Mouse (Mus musculus): ENCODE measurements at regions not wholly inside any gene's neighbourhood (a gene's known extent, or its start where the extent isn't known, plus 50 kb on each side); places are given as distances from the start of the nearest gene placed in this dataset.
A peak's percentile ranks its signal among the peaks of the same experiment; 100 is the strongest.

- ATAC-seq (ENCODE audit: insufficient number of reproducible peaks, insufficient read depth, low FRiP score, low TSS enrichment, low read depth): no peak
- Histone ChIP-seq H3K9me3 (no peaks in the 10 kb centered on the region), H3K27ac (no peak overlapping the region), H3K36me3 (no peaks in the 10 kb centered on the region), H3K27me3 (peaks cover 4% of the 10 kb centered on the region; the same call in 1 of the 2 replicates), H3K9ac (replicated peaks) (no peak overlapping the region), H3K4me3 (replicated peaks) (no peak overlapping the region), H3K4me2 (no peak overlapping the region), H3K4me1 (replicated peaks) (peaks cover 19% of the 10 kb centered on the region)
- 89% methylated on average over 5 of the region's 5 CpGs for WGBS
Measured at GRCm38 (mm10) chr4:8965563-8965962, 726.7 kb upstream of the Car8 start.

- H3K4me3 ChIP-seq (replicated peaks): no peak overlapping the region
- 40% methylated on average over 9 of the region's 9 CpGs for WGBS
- ATAC-seq (ENCODE audit: insufficient number of reproducible peaks, insufficient read depth, low FRiP score, low TSS enrichment, low read depth): no peak
- H3K27ac ChIP-seq: no peak overlapping the region
- H3K9me3 ChIP-seq: no peaks in the 10 kb centered on the region
- peaks cover 17% of the 10 kb centered on the region for H3K4me1 ChIP-seq (replicated peaks)
- peaks cover 4% of the 10 kb centered on the region; the same call in 1 of the 2 replicates for H3K27me3 ChIP-seq
- H3K9ac ChIP-seq (replicated peaks): no peak overlapping the region
- no peak overlapping the region for H3K4me2 ChIP-seq
- no peaks in the 10 kb centered on the region for H3K36me3 ChIP-seq
Measured at GRCm38 (mm10) chr4:8962959-8963572, 724.2 kb upstream of the Car8 start.

GRCm38 (mm10) chr4:8961851-8962250, 723.0 kb upstream of the Car8 start:
- H3K27ac ChIP-seq: no peak overlapping the region
- no peak for ATAC-seq (ENCODE audit: insufficient number of reproducible peaks, insufficient read depth, low FRiP score, low TSS enrichment, low read depth)

GRCm38 (mm10) chr4:8957771-8958170, 718.9 kb upstream of the Car8 start:
- 10% methylated on average over 6 of the region's 6 CpGs for WGBS
- Histone ChIP-seq H3K27me3 (peaks cover 4% of the 10 kb centered on the region; the same call in 1 of the 2 replicates), H3K9me3 (no peaks in the 10 kb centered on the region), H3K4me3 (replicated peaks) (no peak overlapping the region), H3K36me3 (no peaks in the 10 kb centered on the region), H3K4me1 (replicated peaks) (peaks cover 47% of the 10 kb centered on the region), H3K4me2 (peak overlapping the region; percentile 16), H3K27ac (peak overlapping the region; percentile 77), H3K9ac (replicated peaks) (no peak overlapping the region)
- ATAC-seq (ENCODE audit: insufficient number of reproducible peaks, insufficient read depth, low FRiP score, low TSS enrichment, low read depth): peak; percentile 72

More at GRCm38 (mm10) chr4:8961851-8962250, 723.0 kb upstream of the Car8 start:
- Histone ChIP-seq H3K4me1 (replicated peaks) (peaks cover 26% of the 10 kb centered on the region), H3K4me2 (no peak overlapping the region), H3K27me3 (peaks cover 4% of the 10 kb centered on the region; the same call in 1 of the 2 replicates), H3K4me3 (replicated peaks) (no peak overlapping the region), H3K36me3 (no peaks in the 10 kb centered on the region), H3K9ac (replicated peaks) (no peak overlapping the region), H3K9me3 (no peaks in the 10 kb centered on the region)
- 85% methylated on average over 6 of the region's 6 CpGs for WGBS

GRCm38 (mm10) chr4:8957023-8957343, 718.1 kb upstream of the Car8 start:
- H3K9me3 ChIP-seq: no peaks in the 10 kb centered on the region
- no peak for ATAC-seq (ENCODE audit: insufficient number of reproducible peaks, insufficient read depth, low FRiP score, low TSS enrichment, low read depth)
- peaks cover 47% of the 10 kb centered on the region for H3K4me1 ChIP-seq (replicated peaks)
- H3K27me3 ChIP-seq: peaks cover 4% of the 10 kb centered on the region; the same call in 1 of the 2 replicates
- H3K36me3 ChIP-seq: no peaks in the 10 kb centered on the region
- no peak overlapping the region for H3K4me3 ChIP-seq (replicated peaks)
- no peak overlapping the region; the same call in 1 of the 2 replicates for H3K27ac ChIP-seq
- no peak overlapping the region for H3K9ac ChIP-seq (replicated peaks)
- 64% methylated on average over 5 of the region's 5 CpGs for WGBS
- no peak overlapping the region for H3K4me2 ChIP-seq

GRCm38 (mm10) chr4:8956312-8957022, 717.6 kb upstream of the Car8 start:
- Histone ChIP-seq H3K4me1 (replicated peaks) (peaks cover 47% of the 10 kb centered on the region), H3K27me3 (peaks cover 4% of the 10 kb centered on the region; the same call in 1 of the 2 replicates), H3K27ac (peak overlapping the region; percentile 50; the same call in 1 of the 2 replicates), H3K9me3 (no peaks in the 10 kb centered on the region), H3K36me3 (no peaks in the 10 kb centered on the region), H3K4me2 (no peak overlapping the region), H3K9ac (replicated peaks) (no peak overlapping the region), H3K4me3 (replicated peaks) (no peak overlapping the region)
- no peak for ATAC-seq (ENCODE audit: insufficient number of reproducible peaks, insufficient read depth, low FRiP score, low TSS enrichment, low read depth)
- 34% methylated on average over 9 of the region's 9 CpGs for WGBS

GRCm38 (mm10) chr4:8955306-8955705, 716.5 kb upstream of the Car8 start:
- no peaks in the 10 kb centered on the region for H3K9me3 ChIP-seq
- no peak overlapping the region for H3K27ac ChIP-seq
- no peak overlapping the region for H3K4me3 ChIP-seq (replicated peaks)
- ATAC-seq (ENCODE audit: insufficient number of reproducible peaks, insufficient read depth, low FRiP score, low TSS enrichment, low read depth): no peak
- H3K9ac ChIP-seq (replicated peaks): no peak overlapping the region
- H3K4me2 ChIP-seq: no peak overlapping the region
- 91% methylated on average over 5 of the region's 5 CpGs for WGBS
- peaks cover 47% of the 10 kb centered on the region for H3K4me1 ChIP-seq (replicated peaks)
- H3K27me3 ChIP-seq: peaks cover 4% of the 10 kb centered on the region; the same call in 1 of the 2 replicates
- no peaks in the 10 kb centered on the region for H3K36me3 ChIP-seq

GRCm38 (mm10) chr4:8954356-8954914, 715.6 kb upstream of the Car8 start:
- Histone ChIP-seq H3K4me1 (replicated peaks) (peaks cover 52% of the 10 kb centered on the region), H3K9ac (replicated peaks) (0 out of 2 replicates have a peak overlapping the region, but pooled peaks have one; percentile 3), H3K27me3 (peaks cover 4% of the 10 kb centered on the region; the same call in 1 of the 2 replicates), H3K9me3 (no peaks in the 10 kb centered on the region), H3K4me3 (replicated peaks) (no peak overlapping the region), H3K27ac (peak overlapping the region; percentile 26; the same call in 1 of the 2 replicates), H3K4me2 (peak overlapping the region; percentile 34), H3K36me3 (no peaks in the 10 kb centered on the region)
- peak; percentile 33; the same call in 1 of the 2 replicates for ATAC-seq (ENCODE audit: insufficient number of reproducible peaks, insufficient read depth, low FRiP score, low TSS enrichment, low read depth)
- 10% methylated on average over 10 of the region's 10 CpGs for WGBS

- WGBS: 85% methylated on average over 7 of the region's 7 CpGs
- no peak overlapping the region for H3K4me3 ChIP-seq (replicated peaks)
- no peak overlapping the region for H3K9ac ChIP-seq (replicated peaks)
- H3K9me3 ChIP-seq: no peaks in the 10 kb centered on the region
- H3K4me2 ChIP-seq: no peak overlapping the region
- peaks cover 48% of the 10 kb centered on the region for H3K4me1 ChIP-seq (replicated peaks)
- no peak for ATAC-seq (ENCODE audit: insufficient number of reproducible peaks, insufficient read depth, low FRiP score, low TSS enrichment, low read depth)
- peaks cover 4% of the 10 kb centered on the region; the same call in 1 of the 2 replicates for H3K27me3 ChIP-seq
- H3K36me3 ChIP-seq: no peaks in the 10 kb centered on the region
- no peak overlapping the region for H3K27ac ChIP-seq
Measured at GRCm38 (mm10) chr4:8953181-8953580, 714.3 kb upstream of the Car8 start.

- no peak overlapping the region for H3K4me2 ChIP-seq
- no peak for ATAC-seq (ENCODE audit: insufficient number of reproducible peaks, insufficient read depth, low FRiP score, low TSS enrichment, low read depth)
- H3K4me1 ChIP-seq (replicated peaks): peaks cover 18% of the 10 kb centered on the region
- peaks cover 4% of the 10 kb centered on the region for H3K27me3 ChIP-seq
- WGBS: 48% methylated on average over 4 of the region's 4 CpGs
- H3K36me3 ChIP-seq: no peaks in the 10 kb centered on the region
- no peak overlapping the region for H3K4me3 ChIP-seq (replicated peaks)
- H3K9me3 ChIP-seq: no peaks in the 10 kb centered on the region
- H3K9ac ChIP-seq (replicated peaks): no peak overlapping the region
- H3K27ac ChIP-seq: no peak overlapping the region
Measured at GRCm38 (mm10) chr4:8949951-8950350, 711.1 kb upstream of the Car8 start.

- Histone ChIP-seq H3K27ac (no peak overlapping the region), H3K9ac (replicated peaks) (no peak overlapping the region), H3K4me2 (no peak overlapping the region), H3K9me3 (no peaks in the 10 kb centered on the region), H3K4me3 (replicated peaks) (no peak overlapping the region), H3K27me3 (peaks cover 4% of the 10 kb centered on the region), H3K4me1 (replicated peaks) (peaks cover 14% of the 10 kb centered on the region), H3K36me3 (no peaks in the 10 kb centered on the region)
- 59% methylated on average over 5 of the region's 5 CpGs for WGBS
- ATAC-seq (ENCODE audit: insufficient number of reproducible peaks, insufficient read depth, low FRiP score, low TSS enrichment, low read depth): no peak
Measured at GRCm38 (mm10) chr4:8949537-8949936, 710.7 kb upstream of the Car8 start.
